Mouse (Mus musculus): ENCODE measurements around the gene Sacs. TPM values are rescaled to one million over a fixed set of nuclear protein-coding genes. Genes with fewer than 3 reads are reported as not detected.

The Sacs gene
- polyA plus RNA-seq, 1 experiment from 2014 or later = 12.5 TPM

GRCm38 (mm10) chr14:61277285-61277684 lies 139.0 kb downstream of the Sacs start:
- ATAC-seq (ENCODE audit: low FRiP score, low TSS enrichment) (no peak), DNase-seq (peak; percentile 24)
- Histone ChIP-seq H3K4me1 (ENCODE audit: control insufficient read depth, insufficient read depth, low read length) (peaks cover 7% of the 10 kb centered on the region; the same call in 1 of the 2 replicates), H3K4me3 (replicated peaks; ENCODE audit: low read depth, low read length) (no peak overlapping the region), H3K27ac (replicated peaks; ENCODE audit: low read depth, low read length) (no peak overlapping the region), H3K4me2 (ENCODE audit: low read length) (no peak overlapping the region), H3K9ac (replicated peaks; ENCODE audit: low read length) (no peak overlapping the region), H3K36me3 (ENCODE audit: control insufficient read depth, insufficient read depth, low read length) (no peaks in the 10 kb centered on the region), H3K27me3 (ENCODE audit: control insufficient read depth, insufficient read depth, low read length) (peaks cover 23% of the 10 kb centered on the region), H3K9me3 (ENCODE audit: control insufficient read depth, low read length) (no peaks in the 10 kb centered on the region)
- WGBS = 56% methylated on average over 1 of the region's 1 CpGs

- DNase-seq (no peak), ATAC-seq (ENCODE audit: low FRiP score, low TSS enrichment) (no peak)
- 88% methylated on average over 7 of the region's 7 CpGs for WGBS
- Histone ChIP-seq H3K27ac (replicated peaks; ENCODE audit: low read depth, low read length) (no peak overlapping the region), H3K36me3 (ENCODE audit: control insufficient read depth, insufficient read depth, low read length) (no peaks in the 10 kb centered on the region), H3K4me2 (ENCODE audit: low read length) (no peak overlapping the region), H3K27me3 (ENCODE audit: control insufficient read depth, insufficient read depth, low read length) (peaks cover 21% of the 10 kb centered on the region), H3K4me1 (ENCODE audit: control insufficient read depth, insufficient read depth, low read length) (peaks cover 7% of the 10 kb centered on the region; the same call in 1 of the 2 replicates), H3K9me3 (ENCODE audit: control insufficient read depth, low read length) (no peaks in the 10 kb centered on the region), H3K9ac (replicated peaks; ENCODE audit: low read length) (no peak overlapping the region), H3K4me3 (replicated peaks; ENCODE audit: low read depth, low read length) (no peak overlapping the region)
Observed at GRCm38 (mm10) chr14:61278676-61279300, 140.5 kb downstream of the Sacs start.

- no peak overlapping the region for H3K9ac ChIP-seq (replicated peaks; ENCODE audit: low read length)
Observed at GRCm38 (mm10) chr14:61288606-61289286, 150.5 kb downstream of the Sacs start.

More at GRCm38 (mm10) chr14:61288606-61289286, 150.5 kb downstream of the Sacs start:
- Histone ChIP-seq H3K4me2 (ENCODE audit: low read length) (no peak overlapping the region), H3K36me3 (ENCODE audit: control insufficient read depth, insufficient read depth, low read length) (no peaks in the 10 kb centered on the region), H3K4me3 (replicated peaks; ENCODE audit: low read depth, low read length) (no peak overlapping the region), H3K27me3 (ENCODE audit: control insufficient read depth, insufficient read depth, low read length) (no peaks in the 10 kb centered on the region), H3K4me1 (ENCODE audit: control insufficient read depth, insufficient read depth, low read length) (no peaks in the 10 kb centered on the region), H3K27ac (replicated peaks; ENCODE audit: low read depth, low read length) (no peak overlapping the region), H3K9me3 (ENCODE audit: control insufficient read depth, low read length) (no peaks in the 10 kb centered on the region)
- 66% methylated on average over 19 of the region's 19 CpGs for WGBS
- no peak for DNase-seq
- no peak for ATAC-seq (ENCODE audit: low FRiP score, low TSS enrichment)

Other genes with a start within 250 kb of the Sacs start
- gene Tnfrsf19, start 92.0 kb upstream of the Sacs start, polyA plus RNA-seq (2014; fragmentation: Nextera tagmentation; extraction: Ambion mirVana) = 25.4 and 46.9 TPM in 2 replicates
- not detected in 2 replicates for gene Sgcg, start 120.0 kb downstream of the Sacs start, polyA plus RNA-seq (2014; fragmentation: Nextera tagmentation; extraction: Ambion mirVana)
- 0.47 TPM in 1 of 2 replicates, not detected in the other for gene Arl11, start 171.3 kb downstream of the Sacs start, polyA plus RNA-seq (2014; fragmentation: Nextera tagmentation; extraction: Ambion mirVana)
- 7.6 and 8.8 TPM in 2 replicates for gene Ebpl, start 222.0 kb downstream of the Sacs start, polyA plus RNA-seq (2014; fragmentation: Nextera tagmentation; extraction: Ambion mirVana)